Mouse (Mus musculus): ENCODE data around the gene Prss30. TPM values are rescaled to one million over a fixed set of nuclear protein-coding genes. Genes with fewer than 3 reads are reported as not detected.

Prss30 gene
- total RNA-seq (2022), result under 1 TPM in 3 of 4 experiments, not detected in 1; 0.19 to 0.41 (median 0.31) TPM

GRCm38 (mm10) chr17:23980297-23980909 is at the start of gene Prss30:
Prss30 (minus strand) TSS chr17:23980566.
- DNase-seq, result no peak

GRCm38 (mm10) chr17:24029477-24029876 is 49.1 kb upstream of the Prss30 start:
- DNase-seq, result no peak

- no peak for DNase-seq
These were observed 41.2 kb upstream of the Prss30 start for GRCm38 (mm10) chr17:24021375-24022199.

- DNase-seq, result no peak
These were observed 40.3 kb upstream of the Prss30 start for GRCm38 (mm10) chr17:24020696-24021095.

- no peak for DNase-seq
These were observed 35.4 kb upstream of the Prss30 start for GRCm38 (mm10) chr17:24015727-24016126.

- no peak for DNase-seq
These were observed 34.1 kb upstream of the Prss30 start for GRCm38 (mm10) chr17:24014433-24014965.

GRCm38 (mm10) chr17:24012921-24013320 is 32.6 kb upstream of the Prss30 start:
- no peak for DNase-seq

- no peak for DNase-seq
These were observed 29.3 kb upstream of the Prss30 start for GRCm38 (mm10) chr17:24009617-24010016.

GRCm38 (mm10) chr17:24008105-24008504 is 27.7 kb upstream of the Prss30 start:
- DNase-seq, result no peak

GRCm38 (mm10) chr17:24007391-24007790 is 27.0 kb upstream of the Prss30 start:
- peak; percentile 87 for DNase-seq

- no peak for DNase-seq
These were observed 26.6 kb upstream of the Prss30 start for GRCm38 (mm10) chr17:24006930-24007329.

- no peak for DNase-seq
These were observed 24.7 kb upstream of the Prss30 start for GRCm38 (mm10) chr17:24005049-24005448.

- peak; percentile 74 for DNase-seq
These were observed 23.8 kb upstream of the Prss30 start for GRCm38 (mm10) chr17:24004071-24004665.

GRCm38 (mm10) chr17:24000404-24000803 is 20.0 kb upstream of the Prss30 start:
- peak; percentile 42 for DNase-seq

- no peak for DNase-seq
These were observed 18.0 kb upstream of the Prss30 start for GRCm38 (mm10) chr17:23998383-23998782.

- no peak for DNase-seq
These were observed 17.5 kb upstream of the Prss30 start, which contains the start of gene Prss22 for GRCm38 (mm10) chr17:23997901-23998300. Prss22 (minus strand) TSS chr17:23998100.

GRCm38 (mm10) chr17:23995421-23995820 is 15.1 kb upstream of the Prss30 start:
- no peak for DNase-seq

- DNase-seq, result no peak
These were observed 14.3 kb upstream of the Prss30 start for GRCm38 (mm10) chr17:23994667-23995066.

- peak; percentile 89 for DNase-seq
These were observed 13.4 kb upstream of the Prss30 start for GRCm38 (mm10) chr17:23993559-23994428.

- DNase-seq, result no peak
These were observed 12.6 kb upstream of the Prss30 start for GRCm38 (mm10) chr17:23992789-23993553.

GRCm38 (mm10) chr17:23989802-23990201 is 9.4 kb upstream of the Prss30 start:
- no peak for DNase-seq
